Mouse (Mus musculus) brain, embryonic 18.5 days (tissue): ENCODE measurements around the gene Plxna2.

Experiments
- DNase-seq: peaks from one replicate; pipeline ENCODE4 v3.0.0-alpha.2; 2012; ENCODE audit warnings: low read depth, low spot score

The Plxna2 gene

GRCm38 (mm10) chr1:194764951-194765350 lies 146.9 kb downstream of the Plxna2 start:
- no peak for DNase-seq

GRCm38 (mm10) chr1:194768799-194769198 lies 150.8 kb downstream of the Plxna2 start:
- no peak for DNase-seq

GRCm38 (mm10) chr1:194772053-194772452 lies 154.0 kb downstream of the Plxna2 start:
- no peak for DNase-seq

- DNase-seq = no peak
Measured at GRCm38 (mm10) chr1:194773899-194774298, 155.9 kb downstream of the Plxna2 start.

- DNase-seq = no peak
Measured at GRCm38 (mm10) chr1:194774350-194774749, 156.3 kb downstream of the Plxna2 start.

- no peak for DNase-seq
Measured at GRCm38 (mm10) chr1:194774754-194775153, 156.7 kb downstream of the Plxna2 start.

GRCm38 (mm10) chr1:194775656-194776374 lies 157.8 kb downstream of the Plxna2 start:
- no peak for DNase-seq

- no peak for DNase-seq
Measured at GRCm38 (mm10) chr1:194776510-194777244, 158.7 kb downstream of the Plxna2 start.

- DNase-seq = no peak
Measured at GRCm38 (mm10) chr1:194777608-194778007, 159.6 kb downstream of the Plxna2 start.

GRCm38 (mm10) chr1:194780392-194780791 lies 162.4 kb downstream of the Plxna2 start:
- DNase-seq = no peak

- no peak for DNase-seq
Measured at GRCm38 (mm10) chr1:194780794-194781390, 162.9 kb downstream of the Plxna2 start.

- DNase-seq = no peak
Measured at GRCm38 (mm10) chr1:194781556-194781955, 163.5 kb downstream of the Plxna2 start.

GRCm38 (mm10) chr1:194782325-194782724 lies 164.3 kb downstream of the Plxna2 start:
- no peak for DNase-seq

GRCm38 (mm10) chr1:194787626-194788025 lies 169.6 kb downstream of the Plxna2 start:
- no peak for DNase-seq

- no peak for DNase-seq
Measured at GRCm38 (mm10) chr1:194793226-194793924, 175.4 kb downstream of the Plxna2 start.

GRCm38 (mm10) chr1:194795316-194795715 lies 177.3 kb downstream of the Plxna2 start:
- no peak for DNase-seq

GRCm38 (mm10) chr1:194797843-194798242 lies 179.8 kb downstream of the Plxna2 start:
- DNase-seq = no peak

- no peak for DNase-seq
Measured at GRCm38 (mm10) chr1:194798511-194798910, 180.5 kb downstream of the Plxna2 start.

- no peak for DNase-seq
Measured at GRCm38 (mm10) chr1:194808261-194808660, 190.2 kb downstream of the Plxna2 start.

GRCm38 (mm10) chr1:194808681-194809080 lies 190.7 kb downstream of the Plxna2 start:
- no peak for DNase-seq

- no peak for DNase-seq
Measured at GRCm38 (mm10) chr1:194809600-194809999, 191.6 kb downstream of the Plxna2 start.

- no peak for DNase-seq
Measured at GRCm38 (mm10) chr1:194814187-194814586, 196.2 kb downstream of the Plxna2 start.
